Mouse (Mus musculus): Measurements from ENCODE around the gene Rhoa.

- TF ChIP-seq POLR2A (IDR thresholded peaks at IDR 0.05; ENCODE audit: insufficient read depth, low read length) (no peak), CTCF (IDR thresholded peaks at IDR 0.05; ENCODE audit: low read depth, low read length) (no peak)
These were observed 1.3 kb downstream of the Rhoa start for GRCm38 (mm10) chr9:108307021-108307807.

Data from ES-Bruce4 (cell line).